Mouse (Mus musculus): ENCODE measurements around the gene Edc3.

Edc3 gene

GRCm38 (mm10) chr9:57760416-57761146, 52.2 kb downstream of the Edc3 start:
- no peak for DNase-seq (ENCODE audit: extremely low read depth, insufficient read length, low spot score)

- DNase-seq (ENCODE audit: extremely low read depth, insufficient read length, low spot score) = no peak
Measured at GRCm38 (mm10) chr9:57761563-57762551, 53.5 kb downstream of the Edc3 start.

GRCm38 (mm10) chr9:57762563-57762991, 54.2 kb downstream of the Edc3 start:
- DNase-seq (ENCODE audit: extremely low read depth, insufficient read length, low spot score) = no peak

GRCm38 (mm10) chr9:57764147-57764973, 56.0 kb downstream of the Edc3 start:
- peak; percentile 82 for DNase-seq (ENCODE audit: extremely low read depth, insufficient read length, low spot score)

GRCm38 (mm10) chr9:57764974-57765363, 56.6 kb downstream of the Edc3 start:
- DNase-seq (ENCODE audit: extremely low read depth, insufficient read length, low spot score) = peak; percentile 93

GRCm38 (mm10) chr9:57765364-57766351, 57.3 kb downstream of the Edc3 start, which contains the start of gene Clk3:
Gene Clk3 (minus strand): TSS chr9:57765860.
- peak; percentile 88 for DNase-seq (ENCODE audit: extremely low read depth, insufficient read length, low spot score)

GRCm38 (mm10) chr9:57766431-57766830, 58.1 kb downstream of the Edc3 start:
- no peak for DNase-seq (ENCODE audit: extremely low read depth, insufficient read length, low spot score)

GRCm38 (mm10) chr9:57767231-57767630, 58.9 kb downstream of the Edc3 start:
- no peak for DNase-seq (ENCODE audit: extremely low read depth, insufficient read length, low spot score)

- no peak for DNase-seq (ENCODE audit: extremely low read depth, insufficient read length, low spot score)
Measured at GRCm38 (mm10) chr9:57769539-57770069, 61.3 kb downstream of the Edc3 start.

- DNase-seq (ENCODE audit: extremely low read depth, insufficient read length, low spot score) = no peak
Measured at GRCm38 (mm10) chr9:57770214-57770613, 61.9 kb downstream of the Edc3 start.

GRCm38 (mm10) chr9:57770836-57771235, 62.5 kb downstream of the Edc3 start:
- DNase-seq (ENCODE audit: extremely low read depth, insufficient read length, low spot score) = no peak

GRCm38 (mm10) chr9:57773754-57774153, 65.4 kb downstream of the Edc3 start:
- DNase-seq (ENCODE audit: extremely low read depth, insufficient read length, low spot score) = no peak

- DNase-seq (ENCODE audit: extremely low read depth, insufficient read length, low spot score) = no peak
Measured at GRCm38 (mm10) chr9:57774168-57774567, 65.8 kb downstream of the Edc3 start.

GRCm38 (mm10) chr9:57775026-57775425, 66.7 kb downstream of the Edc3 start:
- no peak for DNase-seq (ENCODE audit: extremely low read depth, insufficient read length, low spot score)

GRCm38 (mm10) chr9:57775736-57776135, 67.4 kb downstream of the Edc3 start:
- DNase-seq (ENCODE audit: extremely low read depth, insufficient read length, low spot score) = no peak

GRCm38 (mm10) chr9:57782656-57783055, 74.3 kb downstream of the Edc3 start:
- DNase-seq (ENCODE audit: extremely low read depth, insufficient read length, low spot score) = peak; percentile 55

- DNase-seq (ENCODE audit: extremely low read depth, insufficient read length, low spot score) = no peak
Measured at GRCm38 (mm10) chr9:57789733-57790132, 81.4 kb downstream of the Edc3 start.

GRCm38 (mm10) chr9:57797456-57797855, 89.1 kb downstream of the Edc3 start:
- no peak for DNase-seq (ENCODE audit: extremely low read depth, insufficient read length, low spot score)

- no peak for DNase-seq (ENCODE audit: extremely low read depth, insufficient read length, low spot score)
Measured at GRCm38 (mm10) chr9:57798725-57799253, 90.4 kb downstream of the Edc3 start.
